Mouse (Mus musculus) gastrocnemius, postnatal 14 days (tissue): ENCODE results near the gene Shroom2. TPM values are rescaled to one million over a fixed set of nuclear protein-coding genes. Genes with fewer than 3 reads are reported as not detected.

Experiments
- DNase-seq: peaks from one replicate; pipeline ENCODE4 v3.0.0; 2021; ENCODE audit warnings: mixed read lengths
- intact Hi-C: fragments of 180-260 bp; cut with DNase I; formaldehyde crosslinking; loops from one replicate; pipeline ENCODE4 v1.15.1; 2025; ENCODE audit warnings: low total_unique reads
- total RNA-seq, 2 experiments: library from RNA; stranded (reverse); gene quantifications; 2 replicates each; pipeline ENCODE4 v1.2.3; 2021

The Shroom2 gene
- total RNA-seq, 2 experiments from 2014 or later: 3.6 to 3.7 TPM

GRCm38 (mm10) chrX:152618464-152618863 lies 150.8 kb downstream of the Shroom2 start:
- intact Hi-C loops: loop anchor here (10.0 kb wide), 1 partner anchor 196 kb away; no protein-coding TSS in a partner anchor
- no peak for DNase-seq

- intact Hi-C loops: no loop called here
- DNase-seq: no peak
These were observed 206.2 kb downstream of the Shroom2 start, which contains the start of gene Cldn34a for GRCm38 (mm10) chrX:152563034-152563433. TSS of gene Cldn34a (plus strand) at chrX:152563334.

Other genes with a start within 250 kb of the Shroom2 start
- not detected for gene Cldn34a, start 206.1 kb downstream of the Shroom2 start, total RNA-seq
- not detected for gene Gpr143, start 12.5 kb upstream of the Shroom2 start, total RNA-seq
- under 1 TPM in 1 of 2 experiments, not detected in 1; 0.08 TPM for gene Usp51, start 237.0 kb upstream of the Shroom2 start, total RNA-seq